Mouse (Mus musculus): Measurements from ENCODE around the gene AC109138.7. TPM values are rescaled to one million over a fixed set of nuclear protein-coding genes. Genes with fewer than 3 reads are reported as not detected.

AC109138.7 gene
- polyA plus RNA-seq, 1 experiment = not detected

DNA sequence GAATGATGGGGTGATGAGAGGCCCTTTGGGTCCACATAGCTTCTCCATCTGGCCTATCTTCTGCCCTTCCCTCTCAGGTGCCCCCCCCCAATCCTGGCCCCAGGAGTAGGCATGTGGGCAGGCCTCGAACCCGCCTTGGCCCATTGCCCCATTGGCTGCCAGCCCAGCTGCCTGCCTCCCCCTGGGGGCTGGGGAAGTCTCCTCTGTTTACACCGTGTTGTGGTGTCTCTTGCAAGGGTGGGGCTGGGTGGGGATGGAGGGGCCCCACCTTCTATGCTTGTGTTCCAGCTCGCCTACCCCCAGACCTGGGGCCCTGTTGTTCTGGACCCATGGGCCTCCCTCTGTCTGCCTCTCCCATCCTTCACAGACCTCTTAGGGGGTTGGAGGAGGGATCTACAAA is 6.3 kb downstream of the AC109138.7 start:
- no peak overlapping the region for H3K4me3 ChIP-seq (ENCODE audit: control insufficient read depth, insufficient read depth, low read length)
- H3K27me3 ChIP-seq (ENCODE audit: control insufficient read depth, insufficient read depth, low read length) = peaks cover 7% of the 10 kb centered on the region
- no peaks in the 10 kb centered on the region for H3K36me3 ChIP-seq (ENCODE audit: control insufficient read depth, insufficient read depth, low read length)
- DNase-seq = no peak
- H3K4me1 ChIP-seq (replicated peaks; ENCODE audit: control insufficient read depth, insufficient read depth, low read length) = peaks cover 42% of the 10 kb centered on the region
- 48% methylated on average over 4 of the region's 4 CpGs for WGBS
- no peak overlapping the region; the same call in 1 of the 2 replicates for H3K27ac ChIP-seq (ENCODE audit: control insufficient read depth, insufficient read depth, low read length)
- TF ChIP-seq POLR2A (IDR thresholded peaks at IDR 0.05; ENCODE audit: control insufficient read depth, extremely low read depth, insufficient read depth, low read length, poor library complexity) (no peak), CTCF (IDR thresholded peaks at IDR 0.05; ENCODE audit: borderline replicate concordance, control insufficient read depth, extremely low read depth, insufficient read depth, low read length, poor library complexity) (no peak)

DNA sequence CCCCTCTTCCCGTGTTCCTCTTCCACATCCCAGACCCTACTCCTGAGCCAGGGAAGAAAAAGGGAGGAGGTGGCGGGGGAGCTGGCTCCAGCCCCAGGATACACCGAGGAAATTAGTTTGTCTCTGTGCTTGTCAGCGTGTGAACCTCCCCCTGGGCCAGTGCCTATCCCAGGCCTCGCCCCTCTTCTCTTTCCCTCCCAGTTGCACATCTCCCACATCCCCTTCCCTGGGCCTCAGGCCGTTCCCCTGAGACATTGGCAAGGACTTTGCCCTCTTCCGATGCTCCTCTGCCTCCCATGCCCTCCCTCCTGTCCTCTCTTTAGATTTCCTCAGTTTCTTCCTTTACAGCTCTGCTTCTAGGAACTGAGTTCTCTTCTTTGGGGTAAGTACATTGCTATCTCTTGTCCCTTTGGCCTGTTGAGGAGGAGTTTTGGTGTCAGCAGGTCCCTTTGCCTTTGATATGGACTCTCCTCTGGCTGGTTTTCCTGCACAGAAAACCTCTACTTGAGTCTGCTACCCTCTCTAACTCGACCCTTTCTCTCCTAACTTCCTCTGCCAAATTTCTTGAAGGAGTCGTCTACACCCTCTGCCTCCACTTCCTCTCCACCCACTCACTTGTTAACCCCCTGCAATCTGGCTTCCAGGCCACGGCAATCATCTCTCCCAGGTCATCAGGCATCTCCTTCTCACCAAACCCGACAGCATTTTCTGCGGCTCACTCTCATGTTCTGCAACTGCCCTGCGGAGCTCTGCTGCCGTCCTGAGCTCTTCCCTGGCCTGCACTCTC is 7.0 kb downstream of the AC109138.7 start:
- Histone ChIP-seq H3K36me3 (ENCODE audit: control insufficient read depth, insufficient read depth, low read length) (no peaks in the 10 kb centered on the region), H3K27ac (ENCODE audit: control insufficient read depth, insufficient read depth, low read length) (peak overlapping the region; percentile 18), H3K4me3 (ENCODE audit: control insufficient read depth, insufficient read depth, low read length) (no peak overlapping the region), H3K27me3 (ENCODE audit: control insufficient read depth, insufficient read depth, low read length) (peaks cover 2% of the 10 kb centered on the region; the same call in 1 of the 2 replicates), H3K4me1 (replicated peaks; ENCODE audit: control insufficient read depth, insufficient read depth, low read length) (peaks cover 42% of the 10 kb centered on the region)
- TF ChIP-seq CTCF (IDR thresholded peaks at IDR 0.05; ENCODE audit: borderline replicate concordance, control insufficient read depth, extremely low read depth, insufficient read depth, low read length, poor library complexity) (no peak), POLR2A (IDR thresholded peaks at IDR 0.05; ENCODE audit: control insufficient read depth, extremely low read depth, insufficient read depth, low read length, poor library complexity) (no peak)
- no peak for DNase-seq
- 26% methylated on average over 14 of the region's 14 CpGs for WGBS

DNA sequence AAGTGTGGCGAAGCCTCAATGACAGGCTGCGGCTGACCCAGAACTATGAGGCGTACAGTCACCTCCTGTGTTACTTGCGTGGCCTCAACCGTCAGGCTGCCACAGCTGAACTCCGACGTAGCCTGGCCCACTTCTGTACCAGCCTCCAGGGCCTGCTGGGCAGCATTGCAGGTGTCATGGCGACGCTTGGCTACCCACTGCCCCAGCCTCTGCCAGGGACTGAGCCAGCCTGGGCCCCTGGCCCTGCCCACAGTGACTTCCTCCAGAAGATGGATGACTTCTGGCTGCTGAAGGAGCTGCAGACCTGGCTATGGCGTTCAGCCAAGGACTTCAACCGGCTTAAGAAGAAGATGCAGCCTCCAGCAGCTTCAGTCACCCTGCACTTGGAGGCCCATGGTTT is 8.0 kb downstream of the AC109138.7 start:
- Histone ChIP-seq H3K4me3 (ENCODE audit: control insufficient read depth, insufficient read depth, low read length) (no peak overlapping the region), H3K27ac (ENCODE audit: control insufficient read depth, insufficient read depth, low read length) (no peak overlapping the region), H3K36me3 (ENCODE audit: control insufficient read depth, insufficient read depth, low read length) (no peaks in the 10 kb centered on the region), H3K27me3 (ENCODE audit: control insufficient read depth, insufficient read depth, low read length) (no peaks in the 10 kb centered on the region), H3K4me1 (replicated peaks; ENCODE audit: control insufficient read depth, insufficient read depth, low read length) (peaks cover 48% of the 10 kb centered on the region)
- WGBS = 33% methylated on average over 11 of the region's 11 CpGs
- DNase-seq = no peak
- TF ChIP-seq CTCF (IDR thresholded peaks at IDR 0.05; ENCODE audit: borderline replicate concordance, control insufficient read depth, extremely low read depth, insufficient read depth, low read length, poor library complexity) (no peak), POLR2A (IDR thresholded peaks at IDR 0.05; ENCODE audit: control insufficient read depth, extremely low read depth, insufficient read depth, low read length, poor library complexity) (no peak)

- Histone ChIP-seq H3K27me3 (ENCODE audit: control insufficient read depth, insufficient read depth, low read length) (no peaks in the 10 kb centered on the region), H3K4me3 (ENCODE audit: control insufficient read depth, insufficient read depth, low read length) (no peak overlapping the region), H3K27ac (ENCODE audit: control insufficient read depth, insufficient read depth, low read length) (no peak overlapping the region), H3K4me1 (replicated peaks; ENCODE audit: control insufficient read depth, insufficient read depth, low read length) (peaks cover 30% of the 10 kb centered on the region), H3K36me3 (ENCODE audit: control insufficient read depth, insufficient read depth, low read length) (no peaks in the 10 kb centered on the region)
- 44% methylated on average over 7 of the region's 7 CpGs for WGBS
- TF ChIP-seq POLR2A (IDR thresholded peaks at IDR 0.05; ENCODE audit: control insufficient read depth, extremely low read depth, insufficient read depth, low read length, poor library complexity) (no peak), CTCF (IDR thresholded peaks at IDR 0.05; ENCODE audit: borderline replicate concordance, control insufficient read depth, extremely low read depth, insufficient read depth, low read length, poor library complexity) (no peak)
- DNase-seq = no peak
These were observed 12.6 kb downstream of the AC109138.7 start for GRCm38 (mm10) chr19:4226779-4227178.

DNA sequence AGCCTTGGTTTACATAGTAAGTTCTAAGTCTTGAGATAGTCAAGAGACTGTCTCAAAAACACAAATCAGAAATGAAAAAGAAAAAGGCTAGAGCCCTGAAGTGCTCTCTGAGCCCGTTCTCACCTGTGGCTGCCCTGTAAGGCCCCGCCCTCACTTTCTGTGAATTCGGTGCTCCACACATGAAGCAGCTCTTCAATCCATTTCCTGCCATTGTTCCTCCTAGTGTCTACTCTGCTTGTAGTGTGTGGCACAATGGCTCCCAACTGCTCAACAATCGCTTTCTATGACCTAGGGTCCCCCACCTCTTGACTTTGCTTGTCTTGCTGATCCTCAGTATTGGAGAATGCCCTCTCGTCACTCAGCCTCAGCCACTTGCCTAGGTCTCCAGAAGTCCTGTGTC is 13.3 kb downstream of the AC109138.7 start:
- peak overlapping the region; percentile 8; the same call in 1 of the 2 replicates for H3K27ac ChIP-seq (ENCODE audit: control insufficient read depth, insufficient read depth, low read length)
- no peaks in the 10 kb centered on the region for H3K36me3 ChIP-seq (ENCODE audit: control insufficient read depth, insufficient read depth, low read length)
- no peak overlapping the region for H3K4me3 ChIP-seq (ENCODE audit: control insufficient read depth, insufficient read depth, low read length)
- TF ChIP-seq POLR2A (IDR thresholded peaks at IDR 0.05; ENCODE audit: control insufficient read depth, extremely low read depth, insufficient read depth, low read length, poor library complexity) (no peak), CTCF (IDR thresholded peaks at IDR 0.05; ENCODE audit: borderline replicate concordance, control insufficient read depth, extremely low read depth, insufficient read depth, low read length, poor library complexity) (no peak)
- H3K27me3 ChIP-seq (ENCODE audit: control insufficient read depth, insufficient read depth, low read length) = no peaks in the 10 kb centered on the region
- DNase-seq = no peak
- H3K4me1 ChIP-seq (replicated peaks; ENCODE audit: control insufficient read depth, insufficient read depth, low read length) = peaks cover 27% of the 10 kb centered on the region
- WGBS = 40% methylated on average over 5 of the region's 5 CpGs

- TF ChIP-seq POLR2A (IDR thresholded peaks at IDR 0.05; ENCODE audit: control insufficient read depth, extremely low read depth, insufficient read depth, low read length, poor library complexity) (no peak), CTCF (IDR thresholded peaks at IDR 0.05; ENCODE audit: borderline replicate concordance, control insufficient read depth, extremely low read depth, insufficient read depth, low read length, poor library complexity) (no peak)
- 12% methylated on average over 8 of the region's 8 CpGs for WGBS
- no peaks in the 10 kb centered on the region for H3K36me3 ChIP-seq (ENCODE audit: control insufficient read depth, insufficient read depth, low read length)
- H3K27ac ChIP-seq (ENCODE audit: control insufficient read depth, insufficient read depth, low read length) = peak overlapping the region; percentile 8; the same call in 1 of the 2 replicates
- no peak overlapping the region for H3K4me3 ChIP-seq (ENCODE audit: control insufficient read depth, insufficient read depth, low read length)
- no peaks in the 10 kb centered on the region for H3K27me3 ChIP-seq (ENCODE audit: control insufficient read depth, insufficient read depth, low read length)
- H3K4me1 ChIP-seq (replicated peaks; ENCODE audit: control insufficient read depth, insufficient read depth, low read length) = peaks cover 27% of the 10 kb centered on the region
- DNase-seq = peak; percentile 74
These were observed 13.9 kb downstream of the AC109138.7 start for GRCm38 (mm10) chr19:4227894-4228678.
